Mouse (Mus musculus): ENCODE measurements around the gene Sec61b. TPM values are rescaled to one million over a fixed set of nuclear protein-coding genes. Genes with fewer than 3 reads are reported as not detected.

Gene Sec61b
- polyA plus RNA-seq, 1 experiment from 2014 or later: 441 TPM

GRCm38 (mm10) chr4:47492311-47493086 lies 18.0 kb downstream of the Sec61b start:
- H3K4me2 ChIP-seq: no peak overlapping the region

GRCm38 (mm10) chr4:47493456-47493855 lies 19.0 kb downstream of the Sec61b start:
- no peaks in the 10 kb centered on the region for H3K9me3 ChIP-seq
- H3K27ac ChIP-seq: no peak overlapping the region
- no peak overlapping the region for H3K4me2 ChIP-seq
- 64% methylated on average over 8 of the region's 8 CpGs for WGBS
- H3K36me3 ChIP-seq: no peaks in the 10 kb centered on the region
- peaks cover 15% of the 10 kb centered on the region; the same call in 1 of the 2 replicates for H3K27me3 ChIP-seq
- no peak overlapping the region for H3K4me3 ChIP-seq (replicated peaks)
- ATAC-seq (ENCODE audit: insufficient number of reproducible peaks, insufficient read depth, low FRiP score, low TSS enrichment, low read depth): no peak
- peaks cover 41% of the 10 kb centered on the region for H3K4me1 ChIP-seq (replicated peaks)
- no peak overlapping the region for H3K9ac ChIP-seq (replicated peaks)

More at GRCm38 (mm10) chr4:47492311-47493086, 18.0 kb downstream of the Sec61b start:
- peak; percentile 22; the same call in 1 of the 2 replicates for ATAC-seq (ENCODE audit: insufficient number of reproducible peaks, insufficient read depth, low FRiP score, low TSS enrichment, low read depth)
- Histone ChIP-seq H3K27ac (no peak overlapping the region; the same call in 1 of the 2 replicates), H3K9me3 (no peaks in the 10 kb centered on the region), H3K36me3 (no peaks in the 10 kb centered on the region), H3K4me3 (replicated peaks) (no peak overlapping the region), H3K9ac (replicated peaks) (no peak overlapping the region), H3K4me1 (replicated peaks) (peaks cover 36% of the 10 kb centered on the region), H3K27me3 (peaks cover 15% of the 10 kb centered on the region; the same call in 1 of the 2 replicates)
- 29% methylated on average over 12 of the region's 12 CpGs for WGBS

- Histone ChIP-seq H3K9me3 (no peaks in the 10 kb centered on the region), H3K4me2 (no peak overlapping the region), H3K27me3 (peaks cover 16% of the 10 kb centered on the region), H3K4me1 (replicated peaks) (peaks cover 41% of the 10 kb centered on the region), H3K36me3 (no peaks in the 10 kb centered on the region), H3K27ac (no peak overlapping the region), H3K4me3 (replicated peaks) (no peak overlapping the region), H3K9ac (replicated peaks) (no peak overlapping the region)
- 81% methylated on average over 1 of the region's 1 CpGs for WGBS
- ATAC-seq (ENCODE audit: insufficient number of reproducible peaks, insufficient read depth, low FRiP score, low TSS enrichment, low read depth): no peak
Measured at GRCm38 (mm10) chr4:47494137-47494536, 19.7 kb downstream of the Sec61b start.

- Histone ChIP-seq H3K4me1 (replicated peaks) (peaks cover 41% of the 10 kb centered on the region), H3K9ac (replicated peaks) (no peak overlapping the region), H3K9me3 (no peaks in the 10 kb centered on the region), H3K27ac (no peak overlapping the region), H3K27me3 (peaks cover 19% of the 10 kb centered on the region), H3K36me3 (no peaks in the 10 kb centered on the region), H3K4me3 (replicated peaks) (no peak overlapping the region), H3K4me2 (no peak overlapping the region)
- 89% methylated on average over 2 of the region's 2 CpGs for WGBS
- no peak for ATAC-seq (ENCODE audit: insufficient number of reproducible peaks, insufficient read depth, low FRiP score, low TSS enrichment, low read depth)
Measured at GRCm38 (mm10) chr4:47494686-47495085, 20.2 kb downstream of the Sec61b start.

GRCm38 (mm10) chr4:47497811-47498385 lies 23.4 kb downstream of the Sec61b start:
- H3K4me2 ChIP-seq: no peak overlapping the region
- H3K4me3 ChIP-seq (replicated peaks): no peak overlapping the region
- no peak overlapping the region for H3K27ac ChIP-seq
- peaks cover 17% of the 10 kb centered on the region for H3K4me1 ChIP-seq (replicated peaks)
- ATAC-seq (ENCODE audit: insufficient number of reproducible peaks, insufficient read depth, low FRiP score, low TSS enrichment, low read depth): no peak
- H3K27me3 ChIP-seq: peaks cover 23% of the 10 kb centered on the region
- H3K9me3 ChIP-seq: no peaks in the 10 kb centered on the region
- 58% methylated on average over 7 of the region's 7 CpGs for WGBS
- no peaks in the 10 kb centered on the region for H3K36me3 ChIP-seq
- no peak overlapping the region for H3K9ac ChIP-seq (replicated peaks)

GRCm38 (mm10) chr4:47499121-47499545 lies 24.7 kb downstream of the Sec61b start:
- H3K4me1 ChIP-seq (replicated peaks): peaks cover 6% of the 10 kb centered on the region; the same call in 1 of the 2 replicates
- ATAC-seq (ENCODE audit: insufficient number of reproducible peaks, insufficient read depth, low FRiP score, low TSS enrichment, low read depth): no peak
- no peak overlapping the region for H3K9ac ChIP-seq (replicated peaks)
- no peak overlapping the region for H3K4me3 ChIP-seq (replicated peaks)
- 79% methylated on average over 10 of the region's 10 CpGs for WGBS
- no peaks in the 10 kb centered on the region for H3K9me3 ChIP-seq
- peaks cover 20% of the 10 kb centered on the region for H3K27me3 ChIP-seq
- no peak overlapping the region for H3K4me2 ChIP-seq
- no peaks in the 10 kb centered on the region for H3K36me3 ChIP-seq
- no peak overlapping the region for H3K27ac ChIP-seq

- ATAC-seq (ENCODE audit: insufficient number of reproducible peaks, insufficient read depth, low FRiP score, low TSS enrichment, low read depth): no peak
- Histone ChIP-seq H3K9ac (replicated peaks) (no peak overlapping the region), H3K27me3 (peaks cover 7% of the 10 kb centered on the region; the same call in 1 of the 2 replicates), H3K27ac (no peak overlapping the region), H3K4me1 (replicated peaks) (peaks cover 5% of the 10 kb centered on the region; the same call in 1 of the 2 replicates), H3K4me3 (replicated peaks) (no peak overlapping the region), H3K36me3 (no peaks in the 10 kb centered on the region), H3K4me2 (no peak overlapping the region), H3K9me3 (no peaks in the 10 kb centered on the region)
- 32% methylated on average over 4 of the region's 4 CpGs for WGBS
Measured at GRCm38 (mm10) chr4:47502546-47502971, 28.1 kb downstream of the Sec61b start.

GRCm38 (mm10) chr4:47503045-47503444 lies 28.6 kb downstream of the Sec61b start:
- H3K4me3 ChIP-seq (replicated peaks): no peak overlapping the region
- WGBS: 81% methylated on average over 6 of the region's 6 CpGs

GRCm38 (mm10) chr4:47504841-47505517 lies 30.5 kb downstream of the Sec61b start:
- Histone ChIP-seq H3K4me3 (replicated peaks) (no peak overlapping the region), H3K9me3 (no peaks in the 10 kb centered on the region), H3K27ac (no peak overlapping the region), H3K9ac (replicated peaks) (no peak overlapping the region), H3K4me2 (no peak overlapping the region), H3K36me3 (no peaks in the 10 kb centered on the region), H3K27me3 (0 out of 2 replicates have a peak, but pooled peaks cover 4% of the 10 kb centered on the region), H3K4me1 (replicated peaks) (no peaks in the 10 kb centered on the region)
- ATAC-seq (ENCODE audit: insufficient number of reproducible peaks, insufficient read depth, low FRiP score, low TSS enrichment, low read depth): no peak
- 41% methylated on average over 10 of the region's 10 CpGs for WGBS

More at GRCm38 (mm10) chr4:47503045-47503444, 28.6 kb downstream of the Sec61b start:
- no peak for ATAC-seq (ENCODE audit: insufficient number of reproducible peaks, insufficient read depth, low FRiP score, low TSS enrichment, low read depth)
- Histone ChIP-seq H3K4me2 (no peak overlapping the region), H3K36me3 (no peaks in the 10 kb centered on the region), H3K27me3 (peaks cover 7% of the 10 kb centered on the region; the same call in 1 of the 2 replicates), H3K27ac (no peak overlapping the region), H3K9ac (replicated peaks) (no peak overlapping the region), H3K9me3 (no peaks in the 10 kb centered on the region), H3K4me1 (replicated peaks) (peaks cover 1% of the 10 kb centered on the region; the same call in 1 of the 2 replicates)

GRCm38 (mm10) chr4:47518551-47519181 lies 44.2 kb downstream of the Sec61b start:
- ATAC-seq (ENCODE audit: insufficient number of reproducible peaks, insufficient read depth, low FRiP score, low TSS enrichment, low read depth): no peak
- Histone ChIP-seq H3K27ac (no peak overlapping the region), H3K9me3 (no peaks in the 10 kb centered on the region), H3K4me3 (replicated peaks) (no peak overlapping the region), H3K27me3 (0 out of 2 replicates have a peak, but pooled peaks cover 4% of the 10 kb centered on the region), H3K9ac (replicated peaks) (no peak overlapping the region; the same call in 1 of the 2 replicates), H3K36me3 (no peaks in the 10 kb centered on the region), H3K4me1 (replicated peaks) (0 out of 2 replicates have a peak, but pooled peaks cover 3% of the 10 kb centered on the region), H3K4me2 (no peak overlapping the region)
- WGBS: 43% methylated on average over 12 of the region's 12 CpGs

All from limb, embryonic 12.5 days (tissue).